Mouse (Mus musculus): ENCODE data around the gene Plcg2. TPM values are rescaled to one million over a fixed set of nuclear protein-coding genes. Genes with fewer than 3 reads are reported as not detected.

Gene Plcg2
- polyA plus RNA-seq, 2 experiments: 3.2 to 3.6 TPM

DNA sequence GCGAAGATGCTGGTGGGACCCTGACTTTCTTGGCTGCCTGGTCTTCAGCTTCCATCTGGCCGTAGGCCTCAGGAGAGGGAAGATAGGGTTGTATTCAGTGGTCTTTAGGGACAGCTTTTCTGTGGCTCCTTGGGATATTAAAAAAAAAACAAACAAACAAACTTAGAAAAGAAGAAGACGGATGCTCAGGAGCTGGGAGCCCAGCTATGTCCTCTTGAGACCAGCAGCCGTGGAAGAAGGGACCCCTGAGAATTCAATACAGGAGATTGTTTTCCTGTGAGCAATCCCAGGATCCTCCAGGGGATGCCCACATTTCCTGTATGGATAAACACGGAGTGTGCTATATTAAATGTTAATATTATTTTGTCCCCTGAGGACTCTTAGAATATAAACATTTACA is 177.1 kb downstream of the Plcg2 start:
- DNase-seq (ENCODE audit: low spot score): no peak
- H3K9ac ChIP-seq (ENCODE audit: low read depth, low read length, severe bottlenecking): no peak overlapping the region
- H3K9me3 ChIP-seq (ENCODE audit: control insufficient read depth, low read length): no peaks in the 10 kb centered on the region
- TF ChIP-seq POLR2A (IDR thresholded peaks at IDR 0.05; ENCODE audit: borderline replicate concordance, extremely low read depth, insufficient read depth, insufficient read length): no peak
- H3K4me1 ChIP-seq (ENCODE audit: control insufficient read depth, insufficient read depth, low read length): no peaks in the 10 kb centered on the region
- H3K27me3 ChIP-seq (ENCODE audit: control insufficient read depth, insufficient read depth, low read length): no peaks in the 10 kb centered on the region
- H3K4me2 ChIP-seq (replicated peaks; ENCODE audit: low read depth, low read length, severe bottlenecking): no peak overlapping the region
- H3K4me3 ChIP-seq (replicated peaks; ENCODE audit: low read length): no peak overlapping the region
- H3K36me3 ChIP-seq (ENCODE audit: control insufficient read depth, insufficient read depth, low read length): no peaks in the 10 kb centered on the region
- WGBS: 65% methylated on average over 5 of the region's 5 CpGs
- H3K27ac ChIP-seq (replicated peaks; ENCODE audit: low read depth, low read length): no peak overlapping the region
- ATAC-seq (ENCODE audit: low FRiP score, low read depth): no peak

DNA sequence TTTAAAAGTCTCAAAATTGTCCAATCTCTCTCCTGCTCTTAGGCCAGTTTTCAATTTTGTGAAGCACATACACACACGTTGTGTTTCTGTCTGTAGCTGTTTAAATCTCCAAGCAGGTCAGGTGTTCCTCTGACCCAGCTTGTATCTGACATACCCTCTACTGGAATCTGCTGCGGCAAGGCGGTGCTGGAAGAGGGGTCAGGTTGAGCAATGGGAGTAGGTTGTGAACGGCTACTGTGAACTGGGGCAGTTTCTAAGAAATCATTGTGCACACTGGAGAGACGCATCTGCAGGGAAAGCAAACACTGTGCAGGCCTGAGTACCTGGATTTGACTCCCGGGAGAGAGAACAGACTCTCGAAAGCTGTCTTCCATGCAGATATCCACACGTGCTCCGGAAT is 178.4 kb downstream of the Plcg2 start:
- Histone ChIP-seq H3K9me3 (ENCODE audit: control insufficient read depth, low read length) (no peaks in the 10 kb centered on the region), H3K4me2 (replicated peaks; ENCODE audit: low read depth, low read length, severe bottlenecking) (no peak overlapping the region), H3K36me3 (ENCODE audit: control insufficient read depth, insufficient read depth, low read length) (no peaks in the 10 kb centered on the region), H3K27me3 (ENCODE audit: control insufficient read depth, insufficient read depth, low read length) (no peaks in the 10 kb centered on the region), H3K27ac (replicated peaks; ENCODE audit: low read depth, low read length) (no peak overlapping the region), H3K4me3 (replicated peaks; ENCODE audit: low read length) (no peak overlapping the region), H3K9ac (ENCODE audit: low read depth, low read length, severe bottlenecking) (no peak overlapping the region), H3K4me1 (ENCODE audit: control insufficient read depth, insufficient read depth, low read length) (no peaks in the 10 kb centered on the region)
- WGBS: 76% methylated on average over 9 of the region's 9 CpGs
- ATAC-seq (ENCODE audit: low FRiP score, low read depth) (no peak), DNase-seq (ENCODE audit: low spot score) (no peak)
- TF ChIP-seq POLR2A (IDR thresholded peaks at IDR 0.05; ENCODE audit: borderline replicate concordance, extremely low read depth, insufficient read depth, insufficient read length): no peak

DNA sequence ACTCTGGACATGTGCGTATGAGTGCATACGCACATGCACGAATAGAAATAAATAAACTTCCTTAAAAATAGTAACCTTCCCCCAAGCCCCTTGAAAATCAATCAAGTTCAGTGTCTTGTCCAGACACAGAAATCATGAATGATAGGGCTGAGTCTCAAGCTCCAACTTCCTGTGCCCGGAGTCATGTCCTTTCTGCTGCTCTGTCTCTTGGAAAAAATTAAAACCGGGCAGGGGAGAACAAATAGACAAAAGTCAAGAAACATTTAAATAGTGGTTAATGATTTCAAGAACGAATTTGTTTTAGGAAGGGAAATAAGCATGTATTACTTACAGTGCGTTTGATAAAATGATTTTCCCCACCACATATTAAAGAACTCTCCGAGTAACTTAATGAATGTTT is 178.9 kb downstream of the Plcg2 start:
- 83% methylated on average over 8 of the region's 8 CpGs for WGBS
- H3K9ac ChIP-seq (ENCODE audit: low read depth, low read length, severe bottlenecking): no peak overlapping the region
- DNase-seq (ENCODE audit: low spot score) (no peak), ATAC-seq (ENCODE audit: low FRiP score, low read depth) (no peak)
- H3K27me3 ChIP-seq (ENCODE audit: control insufficient read depth, insufficient read depth, low read length): no peaks in the 10 kb centered on the region
- no peak overlapping the region for H3K4me3 ChIP-seq (replicated peaks; ENCODE audit: low read length)
- no peaks in the 10 kb centered on the region for H3K9me3 ChIP-seq (ENCODE audit: control insufficient read depth, low read length)
- H3K4me1 ChIP-seq (ENCODE audit: control insufficient read depth, insufficient read depth, low read length): no peaks in the 10 kb centered on the region
- no peak overlapping the region for H3K4me2 ChIP-seq (replicated peaks; ENCODE audit: low read depth, low read length, severe bottlenecking)
- no peaks in the 10 kb centered on the region for H3K36me3 ChIP-seq (ENCODE audit: control insufficient read depth, insufficient read depth, low read length)
- H3K27ac ChIP-seq (replicated peaks; ENCODE audit: low read depth, low read length): no peak overlapping the region
- TF ChIP-seq POLR2A (IDR thresholded peaks at IDR 0.05; ENCODE audit: borderline replicate concordance, extremely low read depth, insufficient read depth, insufficient read length): no peak

DNA sequence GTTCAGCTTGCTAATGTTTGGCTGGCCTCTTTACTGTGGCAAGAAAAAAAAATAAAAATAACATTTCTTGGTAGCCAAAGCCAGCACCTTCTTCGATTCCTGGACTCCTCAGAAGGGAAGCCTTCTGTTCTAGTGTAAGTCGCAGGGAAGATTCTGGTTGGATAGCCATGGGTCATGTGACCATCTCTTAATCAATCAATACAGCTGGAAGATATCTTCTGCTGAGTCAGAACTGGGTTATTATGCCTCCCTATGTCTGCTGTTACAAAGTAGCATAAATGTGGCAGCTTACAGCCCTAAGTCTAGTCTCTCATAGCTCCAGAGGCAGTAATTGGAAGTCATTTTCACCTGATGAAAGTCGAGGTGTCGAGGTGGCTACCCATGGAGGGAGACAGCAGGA is 180.6 kb downstream of the Plcg2 start:
- H3K4me2 ChIP-seq (replicated peaks; ENCODE audit: low read depth, low read length, severe bottlenecking): no peak overlapping the region
- H3K36me3 ChIP-seq (ENCODE audit: control insufficient read depth, insufficient read depth, low read length): no peaks in the 10 kb centered on the region
- TF ChIP-seq POLR2A (IDR thresholded peaks at IDR 0.05; ENCODE audit: borderline replicate concordance, extremely low read depth, insufficient read depth, insufficient read length): no peak
- peaks cover 3% of the 10 kb centered on the region; the same call in 1 of the 2 replicates for H3K4me1 ChIP-seq (ENCODE audit: control insufficient read depth, insufficient read depth, low read length)
- DNase-seq (ENCODE audit: low spot score) (no peak), ATAC-seq (ENCODE audit: low FRiP score, low read depth) (no peak)
- 65% methylated on average over 4 of the region's 4 CpGs for WGBS
- H3K9me3 ChIP-seq (ENCODE audit: control insufficient read depth, low read length): no peaks in the 10 kb centered on the region
- no peaks in the 10 kb centered on the region for H3K27me3 ChIP-seq (ENCODE audit: control insufficient read depth, insufficient read depth, low read length)
- H3K4me3 ChIP-seq (replicated peaks; ENCODE audit: low read length): no peak overlapping the region
- H3K9ac ChIP-seq (ENCODE audit: low read depth, low read length, severe bottlenecking): no peak overlapping the region
- no peak overlapping the region for H3K27ac ChIP-seq (replicated peaks; ENCODE audit: low read depth, low read length)

DNA sequence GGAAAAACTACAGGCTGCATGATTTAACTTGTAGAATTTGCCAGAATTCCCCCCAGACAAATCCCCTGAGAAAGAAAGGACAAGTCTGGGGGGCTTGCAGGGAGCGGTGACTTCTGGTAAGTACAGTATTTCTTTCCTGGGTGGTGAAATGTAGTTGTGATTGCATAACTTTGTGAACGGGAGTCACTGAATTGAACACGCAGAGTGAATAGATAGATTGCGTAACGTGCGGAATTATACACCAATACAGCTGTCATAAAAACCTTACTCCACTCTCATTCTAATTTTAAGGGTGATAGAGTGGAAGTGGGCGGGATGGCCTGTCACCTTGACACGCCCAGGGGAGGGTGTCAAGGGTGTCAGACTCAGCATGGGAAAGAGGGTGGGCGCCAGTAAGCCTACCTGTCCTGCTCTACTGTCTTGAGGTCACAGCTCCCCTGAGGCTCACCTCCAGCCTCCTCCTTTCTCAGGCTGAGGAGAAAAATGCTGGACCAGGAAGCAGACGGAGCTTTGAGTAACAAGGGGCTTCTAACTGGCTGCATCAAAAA is 185.9 kb downstream of the Plcg2 start:
- Histone ChIP-seq H3K9ac (ENCODE audit: low read depth, low read length, severe bottlenecking) (no peak overlapping the region), H3K9me3 (ENCODE audit: control insufficient read depth, low read length) (no peaks in the 10 kb centered on the region), H3K27me3 (ENCODE audit: control insufficient read depth, insufficient read depth, low read length) (no peaks in the 10 kb centered on the region), H3K4me1 (ENCODE audit: control insufficient read depth, insufficient read depth, low read length) (peaks cover 11% of the 10 kb centered on the region; the same call in 1 of the 2 replicates), H3K4me2 (replicated peaks; ENCODE audit: low read depth, low read length, severe bottlenecking) (peak overlapping the region; percentile 23; the same call in 1 of the 2 replicates), H3K27ac (replicated peaks; ENCODE audit: low read depth, low read length) (no peak overlapping the region), H3K4me3 (replicated peaks; ENCODE audit: low read length) (no peak overlapping the region), H3K36me3 (ENCODE audit: control insufficient read depth, insufficient read depth, low read length) (no peaks in the 10 kb centered on the region)
- WGBS: 37% methylated on average over 10 of the region's 10 CpGs
- TF ChIP-seq POLR2A (IDR thresholded peaks at IDR 0.05; ENCODE audit: borderline replicate concordance, extremely low read depth, insufficient read depth, insufficient read length): no peak
- no peak for DNase-seq (ENCODE audit: low spot score)
- no peak for ATAC-seq (ENCODE audit: low FRiP score, low read depth)
